Mouse (Mus musculus): ENCODE results near the gene Ubxn7.
A peak's percentile ranks its signal among the peaks of the same experiment; 100 is the strongest.

Gene Ubxn7

DNA sequence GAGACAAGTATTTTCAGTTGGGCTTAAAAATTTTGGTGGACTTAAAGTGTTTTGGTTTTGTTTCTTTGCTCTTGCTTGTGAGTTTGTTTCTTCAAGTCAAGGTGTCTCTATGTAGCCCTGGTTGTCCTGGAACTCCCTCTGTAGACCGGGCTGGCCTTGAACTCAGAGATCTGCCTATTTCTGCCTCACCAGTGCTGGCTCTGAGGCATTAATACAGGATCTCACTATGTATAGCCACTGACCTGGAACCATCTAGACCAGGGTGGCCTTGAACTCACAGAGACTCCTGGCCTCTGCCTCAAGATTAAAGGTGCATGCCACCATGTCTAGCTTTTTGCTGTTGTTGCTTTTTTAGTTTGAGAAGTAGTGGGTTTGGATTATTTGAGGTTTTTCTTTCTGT is 99.9 kb downstream of the Ubxn7 start:
- no peak for DNase-seq (ENCODE audit: low read depth in 2 of 2, low spot score in 2 of 2)

DNA sequence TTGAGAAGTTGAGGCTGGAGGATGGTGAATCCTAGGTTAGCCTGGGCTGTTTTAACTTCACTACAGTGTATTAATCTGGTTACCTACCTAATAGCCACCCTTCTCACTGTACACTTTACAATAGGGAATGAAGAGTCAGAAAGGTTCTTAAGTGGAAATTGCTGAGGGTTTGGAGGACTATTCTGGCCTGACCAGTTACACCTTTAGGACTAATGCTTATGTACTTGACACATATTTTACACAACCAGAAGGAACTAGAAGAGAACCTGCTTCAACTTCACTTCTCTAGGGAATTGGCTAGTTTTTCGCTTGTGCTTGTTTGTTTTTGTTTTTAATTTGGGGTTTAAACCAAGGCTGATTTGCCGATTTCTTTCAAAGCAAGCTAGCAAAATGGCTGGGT is 101.1 kb downstream of the Ubxn7 start:
- DNase-seq (ENCODE audit: low read depth in 2 of 2, low spot score in 2 of 2) = no peak

DNA sequence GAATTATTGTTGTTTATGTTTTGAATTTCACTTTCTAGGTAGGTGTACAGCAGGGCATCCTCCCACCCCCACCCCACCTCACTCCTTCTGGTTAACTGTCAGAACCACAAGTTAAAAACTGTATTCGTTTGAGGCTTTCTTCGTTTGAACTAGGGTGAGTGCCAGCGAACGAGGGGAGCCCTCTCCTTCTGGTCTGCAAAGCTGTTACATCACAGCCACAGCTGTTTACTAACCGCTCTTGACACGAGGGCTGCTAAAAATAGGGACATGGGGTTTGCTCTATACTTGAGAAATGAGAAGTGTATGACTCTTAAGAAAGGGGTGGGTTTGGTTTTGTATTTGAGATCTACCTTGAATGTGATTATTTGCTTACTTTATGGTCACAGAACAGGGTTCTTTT is 102.0 kb downstream of the Ubxn7 start:
- DNase-seq (ENCODE audit: low read depth in 2 of 2, low spot score in 2 of 2) = peak; percentile 71 to 79

DNA sequence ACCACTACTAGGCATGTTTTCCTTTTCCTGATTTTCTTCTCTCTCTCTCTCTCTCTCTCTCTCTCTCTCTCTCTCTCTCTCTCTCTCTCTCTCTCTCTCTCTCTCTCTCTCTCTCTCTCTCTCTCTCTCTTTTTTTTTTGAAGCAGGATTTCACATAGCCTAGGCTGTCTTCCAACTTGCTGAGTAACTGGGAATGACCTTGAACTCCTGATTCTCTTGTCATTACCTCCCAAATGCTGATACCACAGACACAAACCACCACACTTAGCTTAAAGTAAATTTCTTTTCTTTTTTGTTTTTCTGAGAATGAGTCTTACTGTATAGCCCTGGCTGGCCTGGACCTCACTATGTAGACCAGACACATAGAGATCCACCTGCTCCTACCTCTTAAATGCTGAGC is 102.6 kb downstream of the Ubxn7 start:
- no peak for DNase-seq (ENCODE audit: low read depth in 2 of 2, low spot score in 2 of 2)

DNA sequence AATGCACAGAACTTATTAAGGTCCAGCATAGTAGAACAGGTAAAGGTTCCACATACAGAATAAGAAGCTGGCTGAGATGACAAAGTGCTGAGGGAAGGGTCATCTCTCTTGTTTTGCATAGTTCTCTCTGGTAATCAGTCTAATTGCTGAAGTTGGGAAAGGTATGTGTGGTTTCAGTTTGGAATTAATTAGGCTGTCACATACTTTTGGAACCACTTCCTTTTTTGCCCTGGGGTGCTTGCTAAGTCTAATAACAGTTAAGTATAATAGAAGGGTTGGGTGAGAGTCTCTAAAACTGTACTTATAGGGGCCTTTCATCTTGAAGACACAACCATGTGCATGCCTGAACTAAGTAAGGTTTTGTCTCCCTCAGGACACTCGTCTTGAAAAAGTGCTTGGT is 104.6 kb downstream of the Ubxn7 start:
- no peak for DNase-seq (ENCODE audit: low read depth in 2 of 2, low spot score in 2 of 2)

DNA sequence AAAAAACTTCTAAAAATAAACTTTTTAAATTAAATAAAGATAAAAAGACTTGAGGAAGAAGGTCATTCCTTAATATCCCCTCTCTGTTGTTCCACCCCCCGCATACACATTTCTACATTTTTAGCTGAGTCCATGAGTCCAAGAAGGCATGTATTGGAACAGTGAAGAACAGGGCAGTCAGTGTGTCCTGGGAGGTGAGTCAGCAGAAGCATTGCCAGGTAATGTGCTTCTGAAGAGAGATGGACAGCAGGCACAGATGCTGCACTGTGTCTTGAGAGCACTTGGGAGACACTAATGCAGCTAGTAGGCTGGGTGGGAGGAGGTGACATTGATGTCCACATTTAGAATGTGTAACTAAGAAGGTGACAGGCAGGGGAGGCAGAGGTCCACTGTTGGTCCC is 105.2 kb downstream of the Ubxn7 start:
- no peak for DNase-seq (ENCODE audit: low read depth in 2 of 2, low spot score in 2 of 2)

DNA sequence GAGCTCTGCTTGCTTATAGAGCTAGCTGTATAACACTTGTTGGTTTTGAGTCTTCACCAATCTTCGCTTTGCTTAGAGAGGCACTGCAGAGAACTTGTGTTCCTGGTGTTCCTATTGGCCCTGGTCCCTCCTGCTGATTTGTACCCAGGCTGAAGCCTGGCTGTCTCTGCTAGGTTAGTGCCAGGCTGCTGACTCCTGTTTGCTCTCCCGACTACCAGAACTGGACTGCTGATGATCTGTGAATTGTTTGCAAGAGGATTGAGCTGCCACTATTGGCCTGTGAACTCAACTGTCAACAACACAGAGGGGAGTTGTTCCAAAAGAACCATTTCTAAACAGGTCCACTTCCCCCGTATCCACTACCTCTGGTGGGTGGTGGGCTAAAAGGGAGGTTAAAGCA is 109.4 kb downstream of the Ubxn7 start:
- DNase-seq (ENCODE audit: low read depth in 2 of 2, low spot score in 2 of 2) = no peak

Measured in CD8-positive naive resting alpha-beta T cell, adult 2 months (primary cell).